Mouse (Mus musculus): ENCODE measurements at regions not wholly inside any gene's neighbourhood (a gene's known extent, or its start where the extent isn't known, plus 50 kb on each side); places are given as distances from the start of the nearest gene placed in this dataset.

GRCm38 (mm10) chr12:54519370-54519769 is 137.0 kb downstream of the Sptssa start:
- DNase-seq (ENCODE audit: low spot score) = no peak

- no peak for DNase-seq (ENCODE audit: low spot score)
Observed at GRCm38 (mm10) chr12:54517265-54517664, 139.1 kb downstream of the Sptssa start.

- DNase-seq (ENCODE audit: low spot score) = no peak
Observed at GRCm38 (mm10) chr12:54516463-54516862, 139.9 kb downstream of the Sptssa start.

GRCm38 (mm10) chr12:54516039-54516438 is 140.3 kb downstream of the Sptssa start:
- DNase-seq (ENCODE audit: low spot score) = peak; percentile 42

GRCm38 (mm10) chr12:54509903-54510302 is 146.5 kb downstream of the Sptssa start:
- no peak for DNase-seq (ENCODE audit: low spot score)

GRCm38 (mm10) chr12:54502775-54503174 is 153.6 kb downstream of the Sptssa start:
- DNase-seq (ENCODE audit: low spot score) = no peak

- DNase-seq (ENCODE audit: low spot score) = no peak
Observed at GRCm38 (mm10) chr12:54499963-54500362, 156.4 kb downstream of the Sptssa start.

GRCm38 (mm10) chr12:54495701-54496374 is 160.5 kb downstream of the Sptssa start:
- DNase-seq (ENCODE audit: low spot score) = no peak

- DNase-seq (ENCODE audit: low spot score) = no peak
Observed at GRCm38 (mm10) chr12:54494756-54495375, 161.5 kb downstream of the Sptssa start.

- DNase-seq (ENCODE audit: low spot score) = no peak
Observed at GRCm38 (mm10) chr12:54492737-54493136, 163.6 kb downstream of the Sptssa start.

GRCm38 (mm10) chr12:54490460-54490859 is 165.9 kb downstream of the Sptssa start:
- no peak for DNase-seq (ENCODE audit: low spot score)

- peak; percentile 67 for DNase-seq (ENCODE audit: low spot score)
Observed at GRCm38 (mm10) chr12:54489675-54490074, 166.7 kb downstream of the Sptssa start.

- DNase-seq (ENCODE audit: low spot score) = no peak
Observed at GRCm38 (mm10) chr12:54487689-54488088, 168.7 kb downstream of the Sptssa start.

GRCm38 (mm10) chr12:54482020-54482419 is 174.4 kb downstream of the Sptssa start:
- DNase-seq (ENCODE audit: low spot score) = no peak

GRCm38 (mm10) chr12:54479841-54480240 is 176.5 kb downstream of the Sptssa start:
- DNase-seq (ENCODE audit: low spot score) = no peak

- DNase-seq (ENCODE audit: low spot score) = no peak
Observed at GRCm38 (mm10) chr12:54472881-54473280, 183.5 kb downstream of the Sptssa start.

- DNase-seq (ENCODE audit: low spot score) = no peak
Observed at GRCm38 (mm10) chr12:54472407-54472806, 184.0 kb downstream of the Sptssa start.

- no peak for DNase-seq (ENCODE audit: low spot score)
Observed at GRCm38 (mm10) chr12:54467635-54468034, 188.7 kb downstream of the Sptssa start.

GRCm38 (mm10) chr12:54463806-54464205 is 192.6 kb downstream of the Sptssa start:
- no peak for DNase-seq (ENCODE audit: low spot score)

- DNase-seq (ENCODE audit: low spot score) = no peak
Observed at GRCm38 (mm10) chr12:54461411-54461810, 195.0 kb downstream of the Sptssa start.

GRCm38 (mm10) chr12:54460135-54460523 is 196.2 kb downstream of the Sptssa start:
- peak; percentile 70 for DNase-seq (ENCODE audit: low spot score)

GRCm38 (mm10) chr12:54459462-54460134 is 196.8 kb downstream of the Sptssa start:
- DNase-seq (ENCODE audit: low spot score) = no peak

- no peak for DNase-seq (ENCODE audit: low spot score)
Observed at GRCm38 (mm10) chr12:54456731-54457130, 199.6 kb downstream of the Sptssa start.

Data from MN1 (cell line).